Mouse (Mus musculus) olfactory bulb, adult 2 months (tissue): ENCODE measurements around the gene Aprt. TPM values are rescaled to one million over a fixed set of nuclear protein-coding genes. Genes with fewer than 3 reads are reported as not detected.
A peak's percentile ranks its signal among the peaks of the same experiment; 100 is the strongest.

Experiments
- H3K27ac ChIP-seq: fragments of 200-500 bp; 2 replicates; pipeline ENCODE4 v1.5.1; 2012; ENCODE audit warnings: low read depth, low read length; ENCODE audit not compliant: insufficient read depth
- H3K4me1 ChIP-seq: fragments of 200-500 bp; 2 replicates; pipeline ENCODE4 v1.6.1; 2012; ENCODE audit warnings: low read length; ENCODE audit not compliant: control insufficient read depth, insufficient read depth
- H3K4me3 ChIP-seq: fragments of 200-500 bp; 2 replicates; pipeline ENCODE4 v1.5.1; 2012; ENCODE audit warnings: mild to moderate bottlenecking, low read depth, low read length, moderate library complexity; ENCODE audit not compliant: insufficient read depth
- CTCF ChIP-seq: fragments of 200-500 bp; IDR thresholded peaks from 2 replicates; pipeline ENCODE4 v1.5.1; 2012; ENCODE audit warnings: low read depth, mild to moderate bottlenecking, low read length, moderate library complexity; ENCODE audit not compliant: insufficient read depth
- POLR2A ChIP-seq: fragments of 200-500 bp; IDR thresholded peaks from 2 replicates; pipeline ENCODE4 v1.6.1; 2012; ENCODE audit warnings: mild to moderate bottlenecking, low read depth, low read length, moderate library complexity; ENCODE audit not compliant: insufficient read depth
- WGBS: fragments of 180-500 bp; shearing (Covaris S2); methylation state at CpG from one replicate; pipeline ENCODE4 v1.1.7; 2018; 5-methylcytosine and 5-hydroxymethylcytosine counted together
- polyA plus RNA-seq: library from polyadenylated mRNA; stranded (reverse); fragments of >200 nt; gene quantifications from 2 replicates; pipeline ENCODE4 v1.2.4, GENCODE M21; 2012; ENCODE audit warnings: low replicate concordance; ENCODE audit not compliant: missing spikeins, insufficient read depth, insufficient read length

Aprt gene
- polyA plus RNA-seq, 1 experiment = not detected

DNA sequence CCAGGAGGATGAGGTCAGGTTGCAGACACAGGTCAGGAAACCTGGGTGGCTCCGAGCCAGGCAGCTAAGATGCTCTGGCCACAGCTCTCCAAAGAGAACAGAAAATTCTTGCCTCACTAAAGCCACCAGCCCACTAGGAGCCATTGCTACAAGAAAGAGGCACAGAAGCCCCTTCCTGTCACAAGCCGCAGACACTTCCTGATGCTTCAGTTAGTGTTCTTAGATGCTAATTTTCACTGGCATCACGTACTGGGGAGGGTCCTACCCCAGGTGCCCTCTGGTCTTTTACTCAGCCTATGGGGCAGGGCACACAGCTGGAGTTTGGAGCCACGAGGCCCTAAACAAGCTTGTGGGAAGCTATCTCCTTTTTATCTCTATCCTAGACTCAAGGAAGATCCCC is 19.3 kb upstream of the Aprt start:
- no peak overlapping the region for H3K27ac ChIP-seq
- WGBS = 68% methylated on average over 4 of the region's 4 CpGs
- TF ChIP-seq POLR2A (no peak), CTCF (no peak)
- peaks cover 18% of the 10 kb centered on the region for H3K4me1 ChIP-seq
- no peak overlapping the region for H3K4me3 ChIP-seq

DNA sequence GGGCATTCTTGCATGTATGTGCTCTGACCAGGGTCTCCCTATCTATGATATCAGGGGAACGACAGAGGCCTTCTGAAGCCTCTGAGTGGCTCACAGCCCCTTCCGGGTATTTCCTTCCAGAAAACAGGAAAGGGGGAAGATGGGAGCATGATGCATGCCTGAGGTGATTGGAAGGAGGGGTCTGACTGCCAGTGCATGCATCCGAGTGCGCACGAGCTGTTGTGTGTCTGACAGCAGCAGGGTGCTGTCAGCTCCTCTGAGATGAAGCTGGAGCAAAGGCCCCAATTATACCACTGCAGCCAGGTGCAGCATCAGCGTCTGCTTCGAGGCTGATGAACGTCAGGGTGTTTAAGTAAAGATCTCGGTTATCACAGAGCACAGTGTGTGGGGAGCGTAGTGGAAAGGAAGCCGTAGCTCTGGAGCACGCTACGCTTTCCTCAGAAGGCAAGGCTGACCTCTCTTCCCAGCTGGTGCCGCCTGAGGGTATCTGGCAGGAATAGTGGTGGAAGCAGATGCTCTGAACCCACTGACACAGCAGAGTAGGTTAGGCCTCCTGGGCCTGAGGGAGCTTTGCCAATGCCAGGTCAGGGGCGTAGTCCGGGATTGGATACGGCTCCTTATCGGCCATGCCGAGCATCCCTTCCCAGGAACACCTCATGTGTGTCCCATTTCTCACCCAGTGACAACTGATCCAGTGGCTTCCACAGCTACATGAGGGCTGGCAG is 17.2 kb upstream of the Aprt start:
- WGBS = 53% methylated on average over 19 of the region's 19 CpGs
- H3K27ac ChIP-seq = peak overlapping the region; percentile 45
- peaks cover 18% of the 10 kb centered on the region for H3K4me1 ChIP-seq
- no peak overlapping the region for H3K4me3 ChIP-seq
- TF ChIP-seq CTCF (no peak), POLR2A (no peak)

DNA sequence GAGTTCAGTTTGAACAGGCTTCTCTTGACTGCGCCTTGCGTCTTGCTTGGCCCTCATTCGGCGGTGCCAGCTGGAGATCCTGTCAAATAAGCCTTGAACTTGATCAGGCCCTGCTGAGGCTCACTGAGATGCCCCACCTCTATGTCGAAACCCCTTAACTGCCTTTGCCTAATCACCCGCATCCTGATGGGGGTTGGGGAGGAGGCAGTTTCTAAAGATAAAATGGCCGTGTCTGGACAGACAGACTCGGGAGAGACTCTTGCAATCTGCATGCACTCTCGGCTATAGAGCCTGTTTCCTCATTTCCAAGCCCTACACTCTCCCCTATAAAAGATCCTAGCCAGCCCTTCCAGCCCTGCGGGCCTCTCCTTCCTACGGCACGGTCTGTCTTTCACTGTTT is 16.5 kb upstream of the Aprt start:
- Histone ChIP-seq H3K27ac (no peak overlapping the region), H3K4me3 (no peak overlapping the region), H3K4me1 (peaks cover 18% of the 10 kb centered on the region)
- 81% methylated on average over 12 of the region's 12 CpGs for WGBS
- TF ChIP-seq CTCF = no peak
- no peak for TF ChIP-seq POLR2A

DNA sequence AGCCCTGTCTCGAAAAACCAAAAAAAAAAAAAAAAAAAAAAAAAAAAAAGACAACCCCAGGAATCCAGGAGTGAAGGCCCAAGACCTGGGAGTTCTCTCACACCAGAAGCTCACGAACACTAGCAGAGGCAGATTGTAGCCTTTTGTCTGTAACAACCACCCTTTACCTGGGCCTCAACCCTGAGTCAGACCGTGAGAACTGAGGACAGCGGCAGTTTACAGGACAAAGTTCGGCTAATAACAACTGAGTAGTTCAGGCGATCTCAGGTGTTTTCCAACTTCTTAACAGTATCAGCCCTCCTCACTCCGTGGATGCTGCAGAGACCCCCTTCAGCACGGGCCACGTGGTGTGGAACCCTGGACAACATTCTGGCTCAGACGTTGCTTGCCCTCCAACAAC is 10.0 kb upstream of the Aprt start:
- 88% methylated on average over 10 of the region's 10 CpGs for WGBS
- TF ChIP-seq POLR2A (no peak), CTCF (no peak)
- Histone ChIP-seq H3K4me3 (no peak overlapping the region), H3K4me1 (no peaks in the 10 kb centered on the region), H3K27ac (no peak overlapping the region)

DNA sequence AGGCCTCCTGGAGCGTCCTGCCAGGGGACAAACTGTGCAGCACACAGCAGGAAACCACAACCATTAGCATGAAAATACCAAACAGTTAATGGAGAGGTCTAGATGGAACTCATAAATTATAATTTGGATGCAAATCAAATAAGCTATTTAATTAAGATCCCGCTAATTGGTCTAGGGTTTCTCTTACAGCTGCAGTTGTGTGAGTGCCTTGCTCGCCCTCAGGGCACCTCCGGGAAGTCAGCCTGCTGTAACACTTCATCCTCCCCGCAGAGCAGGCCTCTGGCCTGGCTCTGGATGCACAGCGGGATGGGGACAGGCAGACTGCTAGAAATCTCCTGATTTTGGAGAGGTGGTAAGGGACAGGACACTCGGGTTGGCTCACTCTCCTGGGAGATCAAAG is 9.5 kb upstream of the Aprt start:
- Histone ChIP-seq H3K4me1 (no peaks in the 10 kb centered on the region), H3K4me3 (no peak overlapping the region), H3K27ac (no peak overlapping the region)
- TF ChIP-seq POLR2A (no peak), CTCF (no peak)
- 56% methylated on average over 7 of the region's 7 CpGs for WGBS

DNA sequence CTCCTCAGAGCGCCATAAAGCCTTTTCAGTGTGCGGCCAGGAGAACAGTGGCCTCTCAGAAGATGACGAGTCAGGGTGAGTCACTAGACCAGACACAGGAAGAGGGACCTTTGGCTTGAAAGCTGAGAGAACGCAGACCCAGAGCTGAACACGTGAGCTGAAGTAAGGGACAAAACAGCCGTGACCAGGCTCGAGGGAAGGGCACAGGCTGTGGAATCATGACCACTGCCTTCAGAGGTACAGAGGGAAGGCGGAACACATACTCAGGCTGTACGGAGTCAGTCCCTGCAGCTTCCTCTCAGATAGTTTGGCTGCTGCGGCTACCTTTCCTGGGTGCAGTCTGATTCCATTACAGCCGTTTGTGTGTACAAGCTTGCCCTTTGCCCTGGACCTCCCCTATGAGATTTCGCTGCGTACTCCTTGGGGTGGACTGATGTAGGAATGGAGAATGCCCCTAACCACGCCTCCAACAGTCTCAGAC is 8.7 kb upstream of the Aprt start:
- H3K4me1 ChIP-seq = no peaks in the 10 kb centered on the region
- no peak overlapping the region for H3K27ac ChIP-seq
- WGBS = 79% methylated on average over 14 of the region's 14 CpGs
- no peak overlapping the region for H3K4me3 ChIP-seq
- TF ChIP-seq POLR2A = no peak
- TF ChIP-seq CTCF = no peak

DNA sequence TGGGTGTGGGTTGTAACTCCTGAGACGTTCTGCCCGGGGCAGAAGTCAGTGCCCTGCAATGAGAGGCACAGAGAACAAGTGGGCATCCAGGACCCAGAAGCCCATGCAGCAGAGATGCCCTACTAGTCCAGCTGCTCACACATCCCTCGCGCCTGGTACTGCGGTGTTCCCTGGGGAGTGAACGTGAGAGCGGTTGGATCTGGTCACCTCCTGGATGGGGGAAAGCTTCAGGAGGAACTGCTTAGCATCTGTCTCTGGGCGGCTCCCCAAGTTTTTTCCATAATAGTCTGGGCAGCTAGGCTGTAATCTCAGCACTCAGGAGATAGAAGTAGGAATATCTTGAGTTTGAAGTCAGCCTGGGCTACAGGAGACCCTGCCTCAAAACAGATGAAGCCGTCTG is 8.3 kb upstream of the Aprt start:
- Histone ChIP-seq H3K4me3 (no peak overlapping the region), H3K27ac (no peak overlapping the region), H3K4me1 (no peaks in the 10 kb centered on the region)
- 87% methylated on average over 9 of the region's 9 CpGs for WGBS
- TF ChIP-seq CTCF = no peak
- no peak for TF ChIP-seq POLR2A

DNA sequence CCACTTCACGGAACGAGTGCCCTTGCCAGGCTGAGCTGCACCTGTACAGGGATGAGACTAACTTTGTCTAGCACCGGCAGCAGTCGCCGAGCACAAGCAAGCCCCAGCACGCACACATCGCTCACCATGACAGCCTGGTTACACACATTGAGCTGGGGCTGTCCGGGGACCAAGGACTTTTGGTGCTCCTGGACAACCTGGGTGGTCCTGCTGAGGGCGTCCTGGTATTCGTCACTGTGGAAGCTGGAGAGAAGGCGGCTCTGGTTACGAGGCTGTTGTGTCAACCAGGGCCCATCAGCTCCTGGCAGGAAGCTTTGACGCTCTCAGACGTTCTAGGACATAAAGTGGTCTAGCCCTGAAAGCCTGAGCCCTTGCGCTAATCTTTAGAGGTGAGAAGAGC is 4.2 kb upstream of the Aprt start:
- TF ChIP-seq POLR2A (no peak), CTCF (no peak)
- H3K27ac ChIP-seq = no peak overlapping the region
- no peak overlapping the region for H3K4me3 ChIP-seq
- H3K4me1 ChIP-seq = peaks cover 8% of the 10 kb centered on the region
- 84% methylated on average over 15 of the region's 15 CpGs for WGBS

DNA sequence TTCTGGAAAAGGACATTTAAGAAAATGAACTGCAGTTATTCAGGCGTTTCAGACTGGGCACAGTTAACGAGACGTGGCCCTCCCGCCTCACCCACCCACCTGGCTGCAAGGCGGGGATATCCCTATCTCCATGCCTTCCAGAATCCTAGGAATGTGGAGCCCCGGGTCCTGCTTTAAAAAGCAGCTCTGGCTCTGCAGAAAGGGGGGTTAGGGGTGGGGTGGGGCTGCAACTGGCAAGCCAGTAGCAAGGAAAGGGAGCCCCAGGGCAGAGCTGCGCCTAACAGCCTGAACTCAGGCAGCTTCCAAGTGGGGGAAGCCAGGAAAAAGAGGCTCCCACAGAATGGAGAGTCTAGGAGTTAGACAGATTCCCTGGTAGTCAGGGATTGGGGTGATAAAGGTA is 2.5 kb upstream of the Aprt start:
- Histone ChIP-seq H3K4me3 (no peak overlapping the region), H3K4me1 (peaks cover 22% of the 10 kb centered on the region), H3K27ac (no peak overlapping the region)
- no peak for TF ChIP-seq POLR2A
- no peak for TF ChIP-seq CTCF
- 61% methylated on average over 7 of the region's 7 CpGs for WGBS
